Comparison of ENCODE assay signal across 13 mouse cellular contexts in the genomic region with DNA sequence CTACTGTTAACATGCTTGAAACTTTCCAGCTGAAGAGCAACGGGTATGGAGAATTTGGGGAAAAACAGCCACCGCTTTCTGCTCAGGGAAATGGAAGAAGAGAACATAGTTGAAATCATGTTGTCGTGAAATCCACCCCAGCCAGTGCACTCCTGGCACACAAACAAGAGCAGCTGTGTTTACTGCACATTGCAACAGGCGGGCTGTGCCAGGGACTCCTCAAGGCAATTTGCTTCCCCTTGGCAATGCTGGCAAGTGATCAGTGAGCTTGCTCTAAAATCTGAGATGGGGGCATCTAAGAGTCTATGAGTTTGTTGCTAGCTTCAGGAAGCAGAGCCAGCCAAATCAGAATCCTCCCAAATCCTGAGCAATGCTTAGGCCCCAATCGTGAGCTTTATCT. TPM values are rescaled to one million over a fixed set of nuclear protein-coding genes. Genes with fewer than 3 reads are reported as not detected.
DNase-seq lines count a peak whose midpoint lies in the region; ATAC-seq and TF ChIP-seq lines count a peak whose summit lies in the region.
"Had no signal": no experiment of that assay in that cellular context is flagged by ENCODE, and none has a peak within 500 bp of the region (broad histone marks: within the 10 kb centered on the region; RNA-seq: fewer than 3 reads in every experiment).

No protein-coding gene starts in this region.

- H3K4me2 ChIP-seq in kidney, embryonic 16.5 days (replicated peaks; ENCODE audit: low read depth, low read length), result no peak overlapping the region

- no peak for TF ChIP-seq CTCF in gastrocnemius, adult 2 months (IDR thresholded peaks at IDR 0.05)

- no peak overlapping the region for H3K27ac ChIP-seq in gastrocnemius, adult 2 months
- no peak overlapping the region for H3K27ac ChIP-seq in kidney, embryonic 16.5 days (ENCODE audit: low read length)
- H3K27ac ChIP-seq: forebrain, embryonic 10.5 days; left cerebral cortex, adult 2 months had no signal

- no peaks in the 10 kb centered on the region for H3K36me3 ChIP-seq in kidney, embryonic 16.5 days (ENCODE audit: insufficient read depth, low read length)
- H3K36me3 ChIP-seq: forebrain, embryonic 10.5 days had no signal

- no peaks in the 10 kb centered on the region for H3K9me3 ChIP-seq in kidney, embryonic 16.5 days (ENCODE audit: low read length)
- H3K9me3 ChIP-seq: forebrain, embryonic 10.5 days had no signal

- intact Hi-C loops in gastrocnemius, adult 2 months (cut with DNase I), result no loop called here

- no peaks in the 10 kb centered on the region for H3K4me1 ChIP-seq in kidney, embryonic 16.5 days (ENCODE audit: insufficient read depth, low read length)
- H3K4me1 ChIP-seq: forebrain, embryonic 10.5 days had no signal

- 88% methylated on average over 5 of the region's 5 CpGs for WGBS in kidney, embryonic 16.5 days

- peak; percentile 52 for DNase-seq in gastrocnemius, adult 2 months
- no peak for DNase-seq in gastrocnemius, postnatal 25 days
- DNase-seq in layer of hippocampus, postnatal 10 days (ENCODE audit: low spot score in 2 of 2), result peak; percentile 46 to 59
- DNase-seq in lung, postnatal 14 days, result peak; percentile 29
- DNase-seq in B cell, adult 2 months, result no peak
- no peak for DNase-seq in thymus, adult 18-20 months
- DNase-seq: cerebellum, adult 2 months; thymus, postnatal 36 days had no signal

- H3K9ac ChIP-seq in kidney, embryonic 16.5 days (replicated peaks; ENCODE audit: low read length), result no peak overlapping the region

- H3K27me3 ChIP-seq in kidney, embryonic 16.5 days (ENCODE audit: insufficient read depth, low read length), result no peaks in the 10 kb centered on the region

- peak; percentile 85 for ATAC-seq in frontal cortex, adult (ENCODE audit: low TSS enrichment)
- no peak for ATAC-seq in kidney, embryonic 16.5 days (ENCODE audit: low FRiP score, low TSS enrichment)

- no peak overlapping the region for H3K4me3 ChIP-seq in gastrocnemius, adult 2 months
- no peak overlapping the region for H3K4me3 ChIP-seq in kidney, embryonic 16.5 days (ENCODE audit: low read length)
- H3K4me3 ChIP-seq: forebrain, embryonic 10.5 days; left cerebral cortex, adult 2 months had no signal

RNA-seq across cellular contexts. Expression of a gene that starts 5.6 kb away (rescaled TPM):
- not detected for total RNA-seq in gastrocnemius, adult 2 months (2021)
- not detected for total RNA-seq in gastrocnemius, postnatal 25 days (2021)
- not detected for total RNA-seq in layer of hippocampus, postnatal 10 days (2021)
- not detected in 2 replicates for polyA plus RNA-seq in kidney, embryonic 16.5 days (2015; fragmentation: Nextera tagmentation; extraction: Ambion mirVana)
- total RNA-seq: heart, postnatal 10 days; left cerebral cortex, adult 2 months had no signal
- polyA plus RNA-seq: cerebellum, adult 2 months; forebrain, embryonic 10.5 days had no signal

RNA-seq across cellular contexts. Expression of a gene that starts 13.3 kb away (rescaled TPM):
- not detected for total RNA-seq in gastrocnemius, adult 2 months (2021)
- total RNA-seq in gastrocnemius, postnatal 25 days (2021), result not detected
- not detected for total RNA-seq in layer of hippocampus, postnatal 10 days (2021)
- 7.8 and 12.7 TPM in 2 replicates for polyA plus RNA-seq in kidney, embryonic 16.5 days (2015; fragmentation: Nextera tagmentation; extraction: Ambion mirVana)
- total RNA-seq: heart, postnatal 10 days; left cerebral cortex, adult 2 months had no signal
- polyA plus RNA-seq: cerebellum, adult 2 months; forebrain, embryonic 10.5 days had no signal

RNA-seq across cellular contexts. Expression of a gene that starts 25.0 kb away (rescaled TPM):
- total RNA-seq in gastrocnemius, adult 2 months (2021), result not detected
- total RNA-seq in gastrocnemius, postnatal 25 days (2021), result not detected
- not detected for total RNA-seq in layer of hippocampus, postnatal 10 days (2021)
- polyA plus RNA-seq in kidney, embryonic 16.5 days (2015; fragmentation: Nextera tagmentation; extraction: Ambion mirVana), result not detected in 2 replicates
- total RNA-seq: heart, postnatal 10 days; left cerebral cortex, adult 2 months had no signal
- polyA plus RNA-seq: cerebellum, adult 2 months; forebrain, embryonic 10.5 days had no signal

RNA-seq across cellular contexts. Expression of a gene that starts 39.1 kb away (rescaled TPM):
- total RNA-seq in gastrocnemius, adult 2 months (2021), result not detected
- total RNA-seq in gastrocnemius, postnatal 25 days (2021), result not detected
- total RNA-seq in layer of hippocampus, postnatal 10 days (2021), result not detected
- 2.4 and 2.7 TPM in 2 replicates for polyA plus RNA-seq in kidney, embryonic 16.5 days (2015; fragmentation: Nextera tagmentation; extraction: Ambion mirVana)
- total RNA-seq: heart, postnatal 10 days; left cerebral cortex, adult 2 months had no signal
- polyA plus RNA-seq: cerebellum, adult 2 months; forebrain, embryonic 10.5 days had no signal

Comparison
In these comparisons a context has a peak if more than half of its experiments do, and no peak if none do; other contexts are left out.
1. DNase-seq: peak in gastrocnemius, adult 2 months (single experiment), layer of hippocampus, postnatal 10 days (2 of 2) and lung, postnatal 14 days (single experiment); none in gastrocnemius, postnatal 25 days (single experiment), B cell, adult 2 months (0 of 2) and thymus, adult 18-20 months (0 of 2).